Mouse (Mus musculus) ES-E14 (cell line): ENCODE measurements around the gene Zfp37.

Experiments used
- CHD2 ChIP-seq: IDR thresholded peaks from 2 replicates; pipeline ENCODE4 v1.6.1; 2014; ENCODE audit warnings: mild to moderate bottlenecking, low read depth, low read length, inconsistent platforms
- HCFC1 ChIP-seq: IDR thresholded peaks from 2 replicates; pipeline ENCODE4 v1.6.1; 2012; ENCODE audit warnings: low read length, inconsistent platforms, borderline replicate concordance; ENCODE audit not compliant: insufficient read depth
- ZC3H11A ChIP-seq: IDR thresholded peaks from 2 replicates; pipeline ENCODE4 v1.6.1; 2012; ENCODE audit warnings: low read depth, mild to moderate bottlenecking, inconsistent platforms, low read length, borderline replicate concordance
- ZNF384 ChIP-seq: IDR thresholded peaks from 2 replicates; pipeline ENCODE4 v1.6.1; 2012; ENCODE audit warnings: low read depth, low read length, inconsistent platforms

DNA sequence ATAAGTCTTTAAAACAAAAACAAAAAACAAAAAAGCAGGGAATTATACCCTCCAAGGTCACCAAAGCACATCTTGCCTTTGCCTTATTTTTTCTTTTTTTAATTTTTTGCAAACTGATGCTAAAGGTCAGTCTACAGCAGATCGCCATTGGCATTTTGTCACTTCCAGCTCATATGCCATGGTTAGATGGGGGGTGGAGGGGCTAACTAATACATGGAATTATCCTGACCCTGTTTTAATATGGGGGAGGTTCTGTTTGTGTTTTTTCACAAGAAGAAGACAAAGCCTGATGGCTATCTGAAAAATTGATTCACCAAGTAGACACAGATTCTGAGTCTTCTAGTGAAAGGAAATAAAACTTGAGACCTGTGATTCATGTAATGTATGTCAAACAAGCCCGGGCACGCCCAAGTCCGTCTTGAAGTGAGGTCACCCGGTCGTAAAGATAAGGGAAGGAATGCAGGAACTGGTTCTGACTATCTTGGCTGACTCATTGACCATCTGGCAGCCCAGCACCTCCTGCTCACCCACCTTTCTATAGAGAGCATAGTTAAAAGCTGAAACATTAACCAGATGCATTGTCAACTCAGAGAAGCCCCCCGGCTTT lies 30.8 kb downstream of the Zfp37 start:
- TF ChIP-seq ZC3H11A (no peak), HCFC1 (no peak), ZNF384 (no peak), CHD2 (no peak)
